Mouse (Mus musculus): ENCODE data around the gene Bik.

DNA sequence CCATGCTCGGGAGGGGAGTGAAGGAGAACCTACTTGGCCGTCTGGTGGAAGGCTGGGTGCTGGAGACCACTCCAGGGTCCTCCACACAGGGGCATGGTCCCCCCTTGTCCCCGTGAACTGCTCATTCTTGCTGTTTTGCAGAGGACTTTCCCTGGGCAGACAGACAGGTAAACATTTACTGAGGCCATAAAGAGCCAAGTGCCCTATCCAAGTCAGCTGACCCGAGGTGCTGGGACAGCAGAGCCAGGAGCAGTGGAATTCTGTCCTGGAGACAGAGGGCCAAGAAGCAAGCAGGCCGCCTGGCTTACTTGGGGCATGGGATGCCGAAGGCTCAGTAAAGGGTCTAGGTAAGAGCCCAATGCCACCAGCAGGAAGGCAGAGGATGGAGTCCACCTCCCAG is 4.0 kb downstream of the Bik start:
- TF ChIP-seq CTCF (IDR thresholded peaks at IDR 0.05; ENCODE audit: low read depth, low read length) (no peak), POLR2A (IDR thresholded peaks at IDR 0.05; ENCODE audit: insufficient read depth, low read length) (no peak)

Measured in ES-Bruce4 (cell line).